Mouse (Mus musculus): ENCODE measurements around the gene Bmp7. TPM values are rescaled to one million over a fixed set of nuclear protein-coding genes. Genes with fewer than 3 reads are reported as not detected.
A peak's percentile ranks its signal among the peaks of the same experiment; 100 is the strongest.

Gene Bmp7
- polyA plus RNA-seq, 1 experiment from 2014 or later: 12.3 TPM

- in situ Hi-C loops (cut with MboI; ENCODE audit: low pct_unique_long_range_greater_than_20kb): loop anchor here (5.0 kb wide), 2 partner anchors 166 to 261 kb away; no protein-coding TSS in a partner anchor
- ATAC-seq (peak; percentile 58), DNase-seq (ENCODE audit: low read depth, low spot score) (no peak)
- ChIA-PET POLR2A (no interaction called here), CTCF (interaction anchor here (0.8 to 4.8 kb wide), 7 partner anchors 8 to 258 kb away, joined by 3 to 26 read pairs (median 3); partner anchors contain the start of gene Rae1)
- peak; percentile 89 for TF ChIP-seq CTCF (IDR thresholded peaks at IDR 0.05)
- no peaks in the 10 kb centered on the region for H3K27me3 ChIP-seq
Measured at GRCm38 (mm10) chr2:172831133-172831532, 109.0 kb downstream of the Bmp7 start.

GRCm38 (mm10) chr2:172828229-172828628 is 111.9 kb downstream of the Bmp7 start:
- ChIA-PET CTCF (interaction anchor here (1.0 kb wide), 1 partner anchor 168 kb away, joined by 3 read pairs; no protein-coding TSS in a partner anchor), POLR2A (no interaction called here)
- in situ Hi-C loops (cut with MboI; ENCODE audit: low pct_unique_long_range_greater_than_20kb): no loop called here
- H3K27me3 ChIP-seq: peaks cover 1% of the 10 kb centered on the region
- TF ChIP-seq CTCF (IDR thresholded peaks at IDR 0.05): no peak
- DNase-seq (ENCODE audit: low read depth, low spot score): no peak
- no peak for ATAC-seq

- peaks cover 5% of the 10 kb centered on the region for H3K27me3 ChIP-seq
- POLR2A ChIA-PET: no interaction called here
- ATAC-seq (no peak), DNase-seq (ENCODE audit: low read depth, low spot score) (no peak)
- peak; percentile 36 for TF ChIP-seq CTCF (IDR thresholded peaks at IDR 0.05)
- CTCF ChIA-PET: no interaction called here
- in situ Hi-C loops (cut with MboI; ENCODE audit: low pct_unique_long_range_greater_than_20kb): no loop called here
Measured at GRCm38 (mm10) chr2:172827564-172827963, 112.6 kb downstream of the Bmp7 start.

GRCm38 (mm10) chr2:172825785-172826145 is 114.4 kb downstream of the Bmp7 start:
- ChIA-PET POLR2A (no interaction called here), CTCF (no interaction called here)
- in situ Hi-C loops (cut with MboI; ENCODE audit: low pct_unique_long_range_greater_than_20kb): no loop called here
- DNase-seq (ENCODE audit: low read depth, low spot score): no peak
- no peak for ATAC-seq
- H3K27me3 ChIP-seq: peaks cover 8% of the 10 kb centered on the region
- TF ChIP-seq CTCF (IDR thresholded peaks at IDR 0.05): no peak

- TF ChIP-seq CTCF (IDR thresholded peaks at IDR 0.05): no peak
- no peak for DNase-seq (ENCODE audit: low read depth, low spot score)
- in situ Hi-C loops (cut with MboI; ENCODE audit: low pct_unique_long_range_greater_than_20kb): no loop called here
- CTCF ChIA-PET: no interaction called here
- H3K27me3 ChIP-seq: peaks cover 8% of the 10 kb centered on the region
- no peak for ATAC-seq
- POLR2A ChIA-PET: no interaction called here
Measured at GRCm38 (mm10) chr2:172824906-172825784, 115.0 kb downstream of the Bmp7 start.

- TF ChIP-seq CTCF (IDR thresholded peaks at IDR 0.05): no peak
- H3K27me3 ChIP-seq: peaks cover 8% of the 10 kb centered on the region
- no peak for ATAC-seq
- in situ Hi-C loops (cut with MboI; ENCODE audit: low pct_unique_long_range_greater_than_20kb): no loop called here
- no peak for DNase-seq (ENCODE audit: low read depth, low spot score)
- POLR2A ChIA-PET: no interaction called here
- CTCF ChIA-PET: no interaction called here
Measured at GRCm38 (mm10) chr2:172818631-172819230, 121.4 kb downstream of the Bmp7 start.

Other genes starting within 250 kb of the Bmp7 start
- gene Spo11, start 37.4 kb upstream of the Bmp7 start, polyA plus RNA-seq (2021): 1.3 TPM
- 77.6 TPM for gene Rae1, start 59.8 kb upstream of the Bmp7 start, polyA plus RNA-seq (2021)
- 27.5 TPM for gene Rbm38, start 80.2 kb upstream of the Bmp7 start, polyA plus RNA-seq (2021)
- gene Ctcfl, start 179.2 kb upstream of the Bmp7 start, polyA plus RNA-seq (2021): not detected
- not detected for gene Pck1, start 212.7 kb upstream of the Bmp7 start, polyA plus RNA-seq (2021)

All from Patski (cell line).